Mouse (Mus musculus) CH12.LX (cell line): ENCODE data around the gene Med25. TPM values are rescaled to one million over a fixed set of nuclear protein-coding genes. Genes with fewer than 3 reads are reported as not detected.

Experiments
- DNase-seq: peaks from one replicate; pipeline ENCODE4 v3.0.0-alpha.2; 2013; ENCODE audit errors: extremely low read depth
- H3K27ac ChIP-seq: 2 replicates; pipeline ENCODE4 v1.5.1; 2012; ENCODE audit warnings: low read depth, mild to moderate bottlenecking, control low read depth, moderate library complexity; ENCODE audit not compliant: insufficient read depth
- H3K27me3 ChIP-seq: replicated peaks from 2 replicates; pipeline ENCODE3; 2012; ENCODE audit warnings: inconsistent platforms
- H3K36me3 ChIP-seq, 2 experiments: replicated peaks in 1 of 2; 2 replicates each; pipeline versions ENCODE3 to v1.6.1; 2012; ENCODE audit warnings: inconsistent platforms in 1 of 2, low read length in 1 of 2, mild to moderate bottlenecking in 1 of 2, mixed read lengths in 1 of 2, moderate library complexity in 1 of 2; ENCODE audit not compliant: control insufficient read depth in 1 of 2, insufficient read depth in 1 of 2
- H3K4me1 ChIP-seq, 2 experiments: 2 replicates each; pipeline ENCODE4 v1.6.1; 2012; ENCODE audit warnings: inconsistent platforms in 1 of 2, moderate library complexity in 1 of 2; ENCODE audit not compliant: insufficient read depth in 2 of 2, control insufficient read depth in 1 of 2
- H3K4me2 ChIP-seq: 2 replicates; pipeline ENCODE4 v1.6.1; 2012; ENCODE audit warnings: low read depth, mild to moderate bottlenecking, control low read depth; ENCODE audit not compliant: poor library complexity, insufficient read depth, severe bottlenecking
- H3K4me3 ChIP-seq, 3 experiments: fragments of 150-350 bp in 1 of 3; sonication (generic) in 1 of 3; replicated peaks in 1 of 3; 2 replicates each; pipeline versions ENCODE3 to v1.5.1; 2011 to 2012; ENCODE audit warnings: low read depth in 2 of 3, low read length in 2 of 3, mild to moderate bottlenecking in 2 of 3, moderate library complexity in 2 of 3, control low read depth in 1 of 3, improper control_type of control experiment in 1 of 3, inconsistent platforms in 1 of 3, mixed read lengths in 1 of 3; ENCODE audit not compliant: poor library complexity in 1 of 3
- H3K79me2 ChIP-seq: replicated peaks from 2 replicates; pipeline ENCODE4 v1.6.1; 2012; ENCODE audit warnings: mild to moderate bottlenecking, moderate library complexity; ENCODE audit not compliant: control insufficient read depth, poor library complexity, insufficient read depth, severe bottlenecking; ENCODE audit errors: extremely low read depth
- H3K9ac ChIP-seq: 2 replicates; pipeline ENCODE4 v1.6.1; 2012; ENCODE audit warnings: low read depth, mild to moderate bottlenecking, control low read depth, moderate library complexity; ENCODE audit not compliant: insufficient read depth
- H3K9me3 ChIP-seq: replicated peaks from 2 replicates; pipeline ENCODE3; 2012; ENCODE audit warnings: low read length, inconsistent platforms, mixed read lengths
- BHLHE40 ChIP-seq: IDR thresholded peaks from 2 replicates; pipeline ENCODE4 v1.6.1; 2011; ENCODE audit warnings: mild to moderate bottlenecking, low read depth, low read length, improper control_type of control experiment
- CHD2 ChIP-seq: IDR thresholded peaks from 2 replicates; pipeline ENCODE4 v1.6.1; 2011; ENCODE audit warnings: low read length, improper control_type of control experiment
- CTCF ChIP-seq, 2 experiments: IDR thresholded peaks in 1 of 2; conservative IDR thresholded peaks in 1 of 2; 2 replicates each; pipeline ENCODE4 v1.5.1; 2011 to 2012; ENCODE audit warnings: low read depth in 2 of 2, low read length in 2 of 2, improper control_type of control experiment in 1 of 2, inconsistent platforms in 1 of 2, mild to moderate bottlenecking in 1 of 2, moderate library complexity in 1 of 2
- E2F4 ChIP-seq: IDR thresholded peaks from 2 replicates; pipeline ENCODE4 v1.6.1; 2011; ENCODE audit warnings: low read depth, low read length, improper control_type of control experiment; ENCODE audit not compliant: insufficient replicate concordance
- ETS1 ChIP-seq: conservative IDR thresholded peaks from 2 replicates; pipeline ENCODE4 v1.6.1; 2012; ENCODE audit warnings: low read depth, mild to moderate bottlenecking, inconsistent platforms, low read length, improper control_type of control experiment, moderate library complexity
- IRF4 ChIP-seq: IDR thresholded peaks from 2 replicates; pipeline ENCODE4 v1.6.1; 2014; ENCODE audit warnings: low read depth, mild to moderate bottlenecking, inconsistent platforms, low read length, improper control_type of control experiment
- JUND ChIP-seq: conservative IDR thresholded peaks from 2 replicates; pipeline ENCODE4 v1.6.1; 2011; ENCODE audit warnings: low read depth, low read length, improper control_type of control experiment
- MEF2A ChIP-seq: IDR thresholded peaks from 2 replicates; pipeline ENCODE4 v1.6.1; 2014; ENCODE audit warnings: low read depth, mild to moderate bottlenecking, inconsistent platforms, low read length, improper control_type of control experiment, borderline replicate concordance
- MYC ChIP-seq: IDR thresholded peaks from 2 replicates; pipeline ENCODE4 v1.6.1; 2011; ENCODE audit warnings: low read depth, mild to moderate bottlenecking, improper control_type of control experiment, low read length
- POLR2AphosphoS2 ChIP-seq: IDR thresholded peaks from 2 replicates; pipeline ENCODE4 v1.6.1; 2011; ENCODE audit warnings: low read depth, low read length, improper control_type of control experiment
- RCOR1 ChIP-seq: conservative IDR thresholded peaks from 2 replicates; pipeline ENCODE4 v1.6.1; 2012; ENCODE audit warnings: low read depth, mild to moderate bottlenecking, inconsistent platforms, low read length, improper control_type of control experiment
- SMC3 ChIP-seq: IDR thresholded peaks from 2 replicates; pipeline ENCODE4 v1.6.1; 2011; ENCODE audit warnings: low read depth, low read length, improper control_type of control experiment
- TCF12 ChIP-seq: IDR thresholded peaks from 2 replicates; pipeline ENCODE4 v1.6.1; 2014; ENCODE audit warnings: low read depth, mild to moderate bottlenecking, inconsistent platforms, low read length, improper control_type of control experiment
- UBTF ChIP-seq: IDR thresholded peaks from 2 replicates; pipeline ENCODE4 v1.6.1; 2012; ENCODE audit warnings: low read depth, mild to moderate bottlenecking, inconsistent platforms, low read length, improper control_type of control experiment, moderate library complexity
- ZC3H11A ChIP-seq: IDR thresholded peaks from 2 replicates; pipeline ENCODE4 v1.6.1; 2012; ENCODE audit warnings: low read depth, mild to moderate bottlenecking, inconsistent platforms, low read length, improper control_type of control experiment
- ZNF384 ChIP-seq: IDR thresholded peaks from 2 replicates; pipeline ENCODE4 v1.6.1; 2012; ENCODE audit warnings: low read depth, low read length, improper control_type of control experiment, inconsistent platforms
- dilution Hi-C: fragments of 300-500 bp; cut with MboI; formaldehyde crosslinking; loops from 2 replicates; pipeline ENCODE4 v1.14.3; 2020; ENCODE audit warnings: low sequenced_read_pairs; ENCODE audit not compliant: extremely low pct_unique_long_range_greater_than_20kb, extremely low pct_ligation_motif_present
- in situ Hi-C: fragments of 300-500 bp; cut with MboI; formaldehyde crosslinking; loops from 3 replicates; pipeline ENCODE4 v1.14.3; 2019; ENCODE audit warnings: low sequenced_read_pairs, low pct_ligation_motif_present, low pct_unique_long_range_greater_than_20kb, mixed read lengths
- polyA plus RNA-seq: library from polyadenylated mRNA; unstranded; fragments of >175 nt; gene quantifications from 2 replicates; pipeline ENCODE4 v1.2.1, GENCODE M21; 2012; ENCODE audit warnings: low read depth; ENCODE audit not compliant: insufficient read length
- total RNA-seq, 2 experiments: library from RNA; depleted of rRNA; stranded (reverse); fragments of 300-350 nt in 1 of 2; fragments of >200 nt in 1 of 2; gene quantifications; 2 replicates each; pipeline ENCODE4 v1.2.3; 2012 to 2014

Gene Med25
- total and polyA plus RNA-seq, 3 experiments, result 18.4 to 67.4 (median 56.7) TPM

DNA sequence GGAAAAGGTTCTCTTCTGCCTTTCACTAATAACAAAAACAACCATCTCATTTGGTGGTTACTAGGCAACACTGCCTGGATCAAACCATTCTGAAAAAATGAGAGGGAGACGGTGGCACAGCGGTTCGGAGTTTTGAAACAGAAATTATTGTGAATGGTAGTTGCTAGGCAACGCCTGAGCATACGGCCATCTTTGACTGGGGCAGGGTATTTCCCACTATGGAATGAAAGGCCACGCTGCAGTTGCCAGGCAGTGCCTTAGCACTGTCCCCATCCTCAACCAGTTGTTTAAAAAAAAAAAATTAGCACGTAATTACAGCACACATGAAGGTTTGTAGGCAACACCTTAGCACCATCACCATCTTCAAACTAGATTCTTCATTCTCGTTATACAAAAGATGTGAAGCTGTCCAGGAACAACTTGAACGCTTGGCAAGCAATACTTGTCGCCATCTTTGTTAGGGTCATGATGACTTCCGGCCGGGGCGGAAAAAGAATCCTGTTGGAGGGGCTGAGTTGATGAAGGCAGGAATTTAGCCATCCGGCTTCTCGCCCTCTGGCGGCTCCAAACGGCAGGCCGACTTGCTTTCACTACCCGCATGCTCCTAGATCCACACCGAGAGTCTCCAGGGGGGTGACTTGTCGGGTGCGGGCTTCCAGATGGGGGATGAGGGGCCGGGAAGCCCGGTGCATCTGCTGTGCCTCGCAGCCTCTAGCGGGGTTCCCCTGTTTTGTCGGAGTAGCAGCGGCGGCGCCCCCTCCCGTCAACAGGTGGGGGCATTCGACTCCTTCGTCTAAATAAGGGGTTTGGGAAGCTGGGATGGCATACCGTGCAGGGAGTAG, 3.3 kb upstream of the Med25 start, which contains the start of gene Fuz (continued):
- TF ChIP-seq MYC, result peak; percentile 95
- no peak for TF ChIP-seq ZC3H11A
- 0 out of 2 replicates have a peak, but pooled peaks have one; percentile 24 for TF ChIP-seq ZNF384
- TF ChIP-seq UBTF, result no peak
- TF ChIP-seq CTCF (conservative IDR thresholded peaks at IDR 0.05 in 1 of 2, IDR thresholded peaks at IDR 0.05 in 1 of 2; ENCODE audit: low read depth in 2 of 2, low read length in 2 of 2), result peak in 1 of 2 experiments; percentile 74; a peak in 2 of 4 replicates
- TF ChIP-seq E2F4, result peak; percentile 81; the same call in 1 of the 2 replicates
- TF ChIP-seq ETS1, result 0 out of 2 replicates have a peak, but pooled peaks have one; percentile 25
- TF ChIP-seq MEF2A, result peak; percentile 64; the same call in 1 of the 2 replicates
- peak; percentile 59 for TF ChIP-seq CHD2
- TF ChIP-seq RCOR1, result peak; percentile 86; the same call in 1 of the 2 replicates
- peak; percentile 86 for TF ChIP-seq TCF12
- peak; percentile 80; the same call in 1 of the 2 replicates for TF ChIP-seq POLR2AphosphoS2

DNA sequence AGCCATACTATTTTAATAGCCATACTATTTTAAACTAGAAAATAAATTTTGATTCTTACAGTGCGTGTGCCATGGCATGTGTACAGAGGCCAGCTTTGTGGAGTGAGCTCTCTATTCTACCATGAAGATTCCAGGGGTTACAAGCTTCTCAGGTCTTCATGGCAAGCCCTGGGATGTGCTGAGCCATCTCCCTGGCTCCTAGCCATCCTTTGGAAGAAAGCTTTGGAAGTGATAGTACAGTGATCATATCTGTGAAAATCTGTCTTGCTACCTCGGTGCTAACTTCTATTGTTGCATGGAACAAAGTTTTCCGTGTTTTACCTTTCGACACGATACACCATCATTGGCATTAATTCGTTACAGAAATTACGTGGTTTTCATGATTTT, 2.7 kb upstream of the Med25 start:
- peak overlapping the region; percentile 51 to 72 (median 61) for H3K4me3 ChIP-seq
- H3K27me3 ChIP-seq, result no peaks in the 10 kb centered on the region
- H3K4me1 ChIP-seq, result peaks cover 19 to 49% of the 10 kb centered on the region in 2 experiments
- in situ Hi-C loops (no loop called here), dilution Hi-C loops (no loop called here)
- TF ChIP-seq MYC, result no peak
- no peak for TF ChIP-seq ZC3H11A
- TF ChIP-seq JUND, result no peak
- TF ChIP-seq BHLHE40, result no peak
- no peak for TF ChIP-seq SMC3
- no peak for TF ChIP-seq IRF4
- no peak for TF ChIP-seq UBTF
- TF ChIP-seq POLR2AphosphoS2, result no peak
- peaks cover 14% of the 10 kb centered on the region for H3K79me2 ChIP-seq
- H3K36me3 ChIP-seq, result peaks cover 20 to 33% of the 10 kb centered on the region in 2 experiments
- no peak for DNase-seq
- H3K9ac ChIP-seq, result no peak overlapping the region
- no peaks in the 10 kb centered on the region for H3K9me3 ChIP-seq
- 0 out of 2 replicates have a peak overlapping the region, but pooled peaks have one; percentile 18 for H3K4me2 ChIP-seq
- no peak overlapping the region for H3K27ac ChIP-seq
